Mouse (Mus musculus): Measurements from ENCODE around the gene Atp8b4.

DNA sequence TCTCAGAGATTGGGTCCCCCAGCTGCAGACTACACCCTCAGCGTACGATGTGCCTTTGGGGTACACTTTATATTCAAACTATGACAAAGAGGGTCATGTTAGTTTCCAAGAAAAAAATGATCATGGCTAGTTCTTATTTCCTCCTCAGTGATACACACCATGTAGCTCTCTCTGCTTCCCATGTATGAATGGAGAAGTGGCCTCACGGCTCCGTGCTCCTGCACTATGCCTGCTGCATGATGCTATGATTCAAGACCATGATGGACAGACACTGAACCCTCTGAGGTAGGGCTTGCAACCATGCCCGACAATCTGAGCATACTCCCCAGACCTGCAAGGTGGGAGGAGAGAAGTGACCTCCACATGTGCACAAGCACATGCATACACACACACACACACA, 7.0 kb upstream of the Atp8b4 start:
- TF ChIP-seq CTCF (IDR thresholded peaks at IDR 0.05; ENCODE audit: low read depth, low read length), result no peak
- TF ChIP-seq POLR2A (IDR thresholded peaks at IDR 0.05; ENCODE audit: borderline replicate concordance, low read depth, low read length), result no peak

Measured in bone marrow macrophage, adult 2 months (primary cell).